Mouse (Mus musculus) embryo, embryonic 10.5 days (tissue): ENCODE data around the gene Efcab14.

ENCODE experiments used
- DNase-seq: peaks from one replicate; pipeline ENCODE4 v3.0.0-alpha.2; 2015; ENCODE audit warnings: low spot score

Gene Efcab14

DNA sequence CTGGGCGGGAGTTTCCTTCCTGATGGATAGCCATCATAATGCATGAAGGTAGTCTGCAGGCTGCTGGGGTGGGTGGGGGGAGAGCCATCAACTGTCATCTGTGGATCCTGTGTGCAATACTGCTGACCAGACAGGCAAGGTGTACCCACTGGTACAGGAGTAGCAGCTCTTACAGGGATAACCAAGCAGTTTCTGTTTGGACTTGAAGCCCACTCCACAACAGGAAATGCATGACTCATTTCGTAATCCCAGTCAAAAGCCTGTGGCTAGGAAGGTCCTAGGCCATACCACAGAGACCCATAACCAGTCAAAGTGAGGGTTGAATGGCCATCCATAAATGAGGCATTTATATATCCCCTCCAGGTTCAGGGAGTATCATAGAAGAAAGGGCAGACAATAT lies 40.1 kb downstream of the Efcab14 start:
- DNase-seq, result no peak

DNA sequence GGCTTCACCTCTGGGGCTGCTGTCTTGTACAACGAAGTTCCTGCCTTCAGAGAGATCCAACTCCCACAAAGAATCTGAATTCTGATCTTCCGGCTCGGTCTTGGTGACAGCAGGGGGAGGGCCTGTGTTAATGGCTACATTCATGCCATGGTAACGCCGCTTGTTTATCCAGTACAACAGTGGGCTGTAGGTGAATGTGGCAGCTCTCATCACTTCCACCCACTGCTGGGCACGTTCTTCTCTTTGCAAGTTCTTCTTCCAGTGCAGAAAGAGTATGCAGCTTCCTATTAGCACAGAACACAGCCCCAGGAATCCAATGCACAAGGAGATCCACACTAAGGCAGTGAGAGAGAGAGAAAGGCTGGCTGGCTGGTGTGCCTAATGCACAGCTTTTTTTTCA lies 42.7 kb downstream of the Efcab14 start:
- no peak for DNase-seq

DNA sequence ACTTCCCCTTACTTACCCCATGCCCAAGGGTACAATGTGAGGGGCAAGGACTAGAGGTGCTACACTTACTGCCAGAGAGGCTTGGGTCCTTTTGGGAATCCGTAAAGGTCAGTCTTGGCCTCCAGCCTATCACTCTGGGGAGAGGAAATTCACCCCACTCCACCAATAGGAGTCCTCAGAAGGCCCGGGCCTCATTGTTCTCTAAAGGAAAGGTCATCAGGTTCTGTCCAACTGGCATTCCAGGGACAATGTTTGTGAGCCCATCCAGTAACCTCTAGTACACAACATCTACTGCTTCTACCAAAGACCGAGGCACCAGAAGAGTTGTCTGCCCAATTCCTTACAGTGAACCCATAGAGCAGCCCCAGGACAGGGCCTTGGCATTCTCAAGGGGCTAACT lies 43.4 kb downstream of the Efcab14 start, which contains the start of gene Tex38:
Gene Tex38, minus strand, starts transcription at position 101 of the 400 bp plus-strand sequence.
- no peak for DNase-seq

DNA sequence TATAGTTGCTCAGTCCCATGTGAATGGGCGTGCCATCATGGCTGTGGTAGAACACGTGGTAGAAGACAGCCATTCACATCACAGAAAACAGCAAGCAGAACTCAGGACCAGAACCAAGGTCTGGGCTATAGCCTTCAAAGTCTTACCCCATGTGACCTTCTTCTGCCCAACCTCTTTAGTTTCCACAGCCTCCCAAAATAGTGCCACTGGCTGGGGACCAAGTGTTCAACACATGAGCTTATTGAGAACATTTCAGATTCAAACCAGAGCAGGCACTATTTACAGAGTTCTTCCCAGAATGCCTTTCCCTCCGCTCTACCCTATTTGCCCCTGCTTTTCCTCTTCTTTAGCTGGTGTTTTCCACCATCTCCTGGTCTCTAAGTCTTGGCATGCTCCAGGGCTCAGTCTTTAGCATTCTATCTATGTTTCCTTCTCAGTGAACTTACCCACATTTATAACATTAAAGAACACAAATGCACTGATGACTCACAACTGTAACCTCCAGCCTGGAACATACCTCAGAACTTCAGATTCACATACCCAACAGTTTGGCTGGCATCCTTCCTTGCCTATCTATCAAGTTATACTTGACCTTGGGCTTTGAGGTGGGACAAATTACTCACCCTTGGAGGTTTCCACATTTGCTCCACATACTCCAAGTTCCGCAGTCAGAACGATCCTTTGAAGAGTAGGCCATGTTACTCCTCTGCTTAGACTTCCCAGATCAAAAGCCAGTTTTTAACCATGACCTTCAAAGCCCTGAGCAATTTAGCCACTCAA lies 44.7 kb downstream of the Efcab14 start:
- DNase-seq, result no peak

DNA sequence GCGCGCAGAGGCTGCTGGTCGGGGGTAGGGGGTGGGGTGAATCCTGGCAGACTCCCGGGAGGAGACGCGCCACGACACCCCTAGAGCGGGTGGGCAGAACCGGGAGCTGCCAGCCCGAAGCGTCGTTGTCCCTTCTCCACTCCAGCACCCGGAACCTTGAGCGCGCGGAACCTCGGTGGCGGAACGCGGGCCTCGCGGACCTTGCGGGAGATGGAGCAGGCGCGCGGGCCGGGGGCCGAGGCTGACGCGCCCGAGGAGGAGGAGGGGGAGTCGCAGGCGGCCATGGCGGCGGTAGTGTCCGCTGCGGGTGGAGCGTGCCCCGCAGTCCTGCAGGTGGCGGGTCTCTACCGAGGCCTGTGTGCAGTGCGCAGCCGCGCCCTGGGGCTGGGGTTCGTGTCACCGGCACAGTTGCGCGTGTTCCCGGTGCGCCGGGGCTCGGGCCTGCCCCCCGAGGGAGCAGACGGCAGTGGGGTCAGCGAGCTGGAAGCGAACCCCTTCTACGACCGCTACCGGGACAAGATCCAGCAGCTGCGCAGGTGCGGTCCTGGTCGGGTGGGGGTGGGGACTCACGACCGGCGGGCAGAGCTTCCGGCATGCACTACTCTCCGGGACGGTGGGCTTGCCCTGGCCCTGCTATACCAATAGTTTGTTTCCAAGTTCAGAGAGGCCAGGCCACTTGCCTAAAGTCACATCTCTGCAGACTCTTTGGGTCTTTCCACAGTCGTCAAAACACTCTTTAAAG lies 47.4 kb downstream of the Efcab14 start, which contains the start of gene Atpaf1:
Gene Atpaf1, plus strand, starts transcription at position 44 of the 742 bp plus-strand sequence.
- peak; percentile 70 for DNase-seq

DNA sequence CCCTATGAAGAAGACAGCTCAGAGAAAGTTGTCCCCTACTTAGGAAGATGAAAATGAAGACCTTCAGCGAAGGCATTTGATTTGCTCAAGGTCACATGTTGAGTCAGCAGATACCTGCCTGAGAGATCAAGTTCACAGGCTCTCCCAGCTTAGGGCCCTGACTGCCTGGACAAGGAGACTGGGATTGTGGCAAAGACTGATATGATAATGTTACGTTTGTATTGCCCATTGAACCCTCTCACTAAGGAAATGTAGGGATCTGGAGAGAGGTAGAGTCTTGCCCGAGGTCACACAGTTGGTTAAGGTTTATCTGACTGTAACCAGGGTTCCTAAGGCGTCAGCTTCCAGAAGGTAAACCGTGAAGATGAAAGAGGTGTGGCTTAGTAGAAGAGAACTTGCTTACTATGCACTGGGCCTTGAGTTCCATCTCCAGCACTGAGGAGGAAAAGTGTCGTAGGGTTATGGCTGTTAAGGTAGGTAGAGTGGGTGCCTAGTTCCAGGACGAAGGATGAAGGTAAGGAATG lies 48.0 kb downstream of the Efcab14 start:
- no peak for DNase-seq

DNA sequence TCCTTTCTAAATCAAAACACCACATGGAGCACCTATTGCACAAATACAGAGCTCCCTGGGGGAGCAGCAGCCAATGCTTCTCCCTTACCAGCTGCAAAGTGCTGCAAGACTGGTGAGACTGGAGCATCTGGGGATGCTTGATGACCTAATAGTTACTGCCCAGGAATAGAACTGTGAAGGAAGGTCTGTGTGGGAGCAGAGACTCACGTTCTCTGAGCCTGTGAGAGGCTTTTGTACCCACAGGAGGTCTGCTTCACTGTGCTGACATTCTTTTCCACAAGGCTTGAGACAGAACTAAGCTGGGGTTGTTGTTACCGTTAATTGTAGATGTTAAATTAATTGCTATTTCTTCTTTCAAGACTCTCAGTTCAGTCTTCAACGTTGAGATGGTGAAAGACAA lies 53.3 kb downstream of the Efcab14 start:
- DNase-seq, result no peak

DNA sequence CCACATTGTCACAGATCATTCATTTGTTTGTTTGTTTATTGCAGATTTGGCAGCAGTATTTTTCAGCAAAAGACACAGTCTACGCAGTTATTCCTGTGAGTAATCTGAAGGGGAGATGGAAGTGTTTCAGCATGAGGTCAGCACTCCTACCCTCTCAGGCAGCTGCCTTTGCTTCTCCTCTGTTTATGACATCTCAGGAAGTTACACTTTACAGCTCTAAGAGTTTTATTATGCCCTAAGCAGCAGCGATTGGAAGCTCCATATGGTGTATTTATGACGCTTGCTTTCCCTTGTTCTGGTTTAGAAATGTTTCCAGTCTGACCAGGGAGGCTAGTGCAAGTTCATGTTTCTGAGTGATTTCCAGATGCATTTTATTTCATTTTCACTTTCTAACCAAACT lies 57.8 kb downstream of the Efcab14 start:
- DNase-seq, result no peak

DNA sequence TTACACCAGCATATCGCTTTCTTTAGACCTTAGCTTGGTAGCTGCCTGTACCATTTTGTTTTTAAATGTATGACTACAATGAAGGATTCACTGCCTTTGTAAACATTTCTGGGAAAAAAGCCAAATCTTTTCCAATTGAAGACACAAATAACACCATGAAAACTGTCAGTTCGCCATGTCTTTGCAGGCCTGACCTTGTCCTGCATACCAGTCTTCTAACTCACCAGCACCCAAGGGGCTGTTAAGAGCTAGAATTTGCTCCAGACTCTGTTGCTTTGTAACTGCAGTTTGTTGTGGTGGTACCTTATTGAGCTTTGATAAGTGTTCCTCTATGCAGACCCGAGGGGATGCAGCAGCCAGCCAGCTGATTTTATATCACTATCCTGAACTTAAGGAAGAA lies 62.4 kb downstream of the Efcab14 start:
- no peak for DNase-seq

DNA sequence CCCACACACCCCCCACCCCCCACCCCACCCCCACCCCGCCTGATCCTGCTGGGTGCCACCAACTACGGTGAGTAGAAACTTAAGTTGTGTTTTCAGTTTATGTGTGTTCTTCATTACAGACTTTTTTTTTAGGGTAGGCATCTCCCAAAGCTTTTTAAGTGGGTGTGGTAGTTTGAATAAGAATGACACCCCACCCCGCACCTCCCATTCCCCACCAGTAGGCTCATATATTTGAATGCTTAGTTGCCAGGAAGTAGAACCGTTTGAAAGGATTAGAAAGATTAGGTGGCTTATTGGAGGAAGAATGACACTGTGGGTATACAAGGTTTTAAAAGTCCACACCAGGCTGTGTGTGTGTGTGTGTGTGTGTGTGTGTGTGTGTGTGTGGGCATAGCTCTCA lies 74.8 kb downstream of the Efcab14 start:
- DNase-seq, result no peak

DNA sequence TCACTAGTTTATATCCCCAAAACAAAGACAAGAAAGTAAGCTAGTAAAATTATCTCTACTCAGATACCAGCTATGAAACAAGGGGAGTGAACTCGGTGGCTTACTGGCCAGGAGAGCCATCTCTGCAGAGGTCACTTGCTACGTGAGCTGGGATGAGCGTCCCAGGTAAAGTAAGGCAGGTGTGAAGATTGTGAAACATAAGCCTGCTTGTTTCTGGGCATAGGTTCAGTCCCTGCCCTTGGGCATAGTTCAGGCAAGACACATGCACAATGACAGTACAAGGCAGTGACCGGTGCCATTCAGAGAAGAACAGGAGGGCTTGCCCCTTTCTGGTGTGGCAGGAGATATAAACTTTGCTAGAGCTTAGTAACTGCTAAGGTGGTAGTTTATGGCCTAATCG lies 78.1 kb downstream of the Efcab14 start:
- DNase-seq, result no peak

DNA sequence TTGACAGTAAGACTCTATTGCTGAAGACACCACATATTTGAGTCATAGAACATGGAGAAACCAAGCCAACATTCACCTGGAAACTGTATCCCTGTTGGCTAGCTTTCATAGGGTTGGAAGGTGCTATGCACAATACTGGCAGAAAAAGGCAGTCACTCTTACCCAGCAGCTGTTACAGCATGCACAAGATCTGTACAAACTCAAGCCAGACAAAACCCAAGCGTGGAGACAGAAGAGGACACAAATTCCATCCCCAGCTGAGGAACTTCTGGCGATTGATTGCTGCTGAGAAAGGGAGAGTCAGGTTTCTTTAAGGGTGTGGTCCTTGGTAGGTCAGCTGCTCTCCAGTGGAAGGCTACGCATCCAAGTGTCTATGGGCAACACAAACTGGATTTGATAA lies 82.7 kb downstream of the Efcab14 start:
- DNase-seq, result no peak

DNA sequence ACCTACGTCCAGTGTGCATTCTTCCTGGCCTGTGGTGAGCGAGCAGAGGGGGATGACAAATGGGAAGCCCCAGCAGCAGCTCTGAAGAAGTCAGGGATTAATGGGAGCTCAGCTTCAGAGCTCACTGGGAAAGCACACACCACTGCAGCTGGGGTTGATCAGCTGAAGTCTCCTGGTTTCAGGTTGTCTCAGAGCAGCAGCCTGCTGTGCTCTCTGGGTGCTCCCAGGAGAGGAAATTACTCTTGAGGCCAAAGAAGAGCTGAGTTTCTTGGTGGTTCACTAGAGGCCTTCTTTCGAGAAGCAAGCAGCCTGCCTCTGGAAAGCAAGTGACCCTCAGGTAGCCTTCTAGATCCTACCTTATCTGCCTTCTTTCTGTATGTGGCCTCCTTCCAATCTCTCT lies 83.4 kb downstream of the Efcab14 start:
- DNase-seq, result no peak

DNA sequence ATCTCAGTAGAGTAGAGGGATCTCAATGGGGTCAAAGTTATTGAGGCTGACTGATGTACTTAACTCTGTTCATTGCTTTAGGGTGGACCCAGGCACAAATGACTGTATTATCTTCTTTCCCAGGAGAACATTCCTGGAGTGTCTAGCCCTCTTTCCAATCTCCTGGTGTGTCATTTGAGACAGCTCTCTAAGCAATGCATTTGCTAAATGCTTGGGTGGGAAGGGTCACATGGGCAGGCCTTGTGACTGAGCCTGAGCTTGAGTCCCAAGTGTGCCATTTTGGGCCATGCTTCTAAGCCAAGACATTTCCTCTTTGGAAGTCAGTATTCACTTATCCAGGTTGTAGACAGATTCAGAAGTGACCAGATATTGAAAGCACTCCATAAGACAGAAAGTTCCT lies 83.9 kb downstream of the Efcab14 start:
- DNase-seq, result no peak

DNA sequence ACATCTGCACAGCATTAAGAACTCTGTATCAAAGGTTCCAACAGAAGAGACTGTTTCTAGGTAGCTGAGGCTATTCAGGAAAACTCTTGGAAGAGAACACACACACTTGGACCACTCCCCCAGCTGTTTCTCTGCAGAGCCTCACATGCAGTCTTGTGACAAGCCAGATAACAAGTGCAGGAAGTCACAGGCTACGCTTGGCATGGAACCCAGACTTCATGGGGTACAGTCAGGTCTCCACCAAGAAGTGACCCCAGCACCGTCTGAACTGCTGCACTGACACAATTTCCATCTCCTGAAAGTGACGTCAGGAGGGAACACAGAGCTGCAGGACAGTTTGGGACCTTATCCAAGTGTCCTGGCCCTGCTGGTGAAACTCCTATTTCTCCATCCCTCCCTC lies 84.4 kb downstream of the Efcab14 start:
- no peak for DNase-seq

DNA sequence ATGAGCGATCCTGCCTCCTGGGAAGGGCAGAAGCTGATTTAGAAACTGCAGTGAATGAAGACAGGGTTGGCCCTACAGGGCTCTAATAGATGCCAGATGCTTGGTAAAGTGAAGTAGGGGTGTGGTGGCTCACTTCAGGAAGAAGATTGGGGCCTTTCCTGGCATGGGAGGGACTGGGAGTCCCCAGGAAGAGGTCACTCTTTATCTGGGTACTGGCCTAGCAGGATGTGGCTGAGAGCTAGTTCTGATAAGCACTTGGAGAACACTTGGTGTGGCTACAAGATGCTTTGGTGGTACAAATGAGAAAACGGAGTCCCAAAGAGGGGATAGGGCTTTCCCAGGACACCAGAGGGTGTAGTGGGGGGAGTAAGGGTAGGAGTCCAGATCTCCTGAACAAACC lies 86.6 kb downstream of the Efcab14 start:
- DNase-seq, result no peak

DNA sequence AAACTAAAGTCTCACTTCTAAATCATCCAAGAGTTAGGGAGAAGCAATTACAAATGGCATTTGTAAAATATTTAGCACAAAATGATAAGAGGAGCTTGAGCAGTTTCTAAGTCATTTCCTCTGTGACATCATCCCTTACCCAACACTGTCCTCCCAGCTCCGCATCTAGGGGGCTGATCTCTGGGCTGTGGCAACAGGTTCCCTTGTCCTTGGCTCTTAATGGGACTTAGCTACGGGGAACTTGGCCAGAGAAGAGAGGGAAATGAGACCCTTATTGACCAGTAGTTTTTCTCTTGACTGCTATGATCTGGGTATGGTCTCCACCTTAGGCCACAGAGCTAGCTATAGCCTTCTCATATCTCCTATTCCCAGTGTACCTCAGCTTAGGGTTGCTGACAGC lies 87.7 kb downstream of the Efcab14 start:
- DNase-seq, result no peak
